Mouse (Mus musculus): Measurements from ENCODE around the gene Ndufa1. TPM values are rescaled to one million over a fixed set of nuclear protein-coding genes. Genes with fewer than 3 reads are reported as not detected.
"Not testable (repeated sequence)": the region's sequence is repeated elsewhere in the genome, so short reads cannot be mapped to it uniquely, and the experiment has no call there.

Gene Ndufa1
- polyA plus RNA-seq (2012; rRNA removed) = 363 and 455 TPM in 2 replicates

GRCm38 (mm10) chrX:37191105-37191743 is at the start of gene Ndufa1, which contains the start of gene Rnf113a1:
TSS of gene Ndufa1 (minus strand) at chrX:37191163.
TSS of gene Rnf113a1 (plus strand) at chrX:37191245.
- TF ChIP-seq CTCF (IDR thresholded peaks at IDR 0.05; ENCODE audit: borderline replicate concordance, extremely low read depth, insufficient read depth, insufficient read length) = no peak
- TF ChIP-seq POLR2A (IDR thresholded peaks at IDR 0.05; ENCODE audit: borderline replicate concordance, extremely low read depth, insufficient read depth, insufficient read length, poor library complexity, severe bottlenecking) = 0 out of 2 replicates have a peak, but pooled peaks have one; percentile 4

GRCm38 (mm10) chrX:37222158-37222557 is 31.2 kb upstream of the Ndufa1 start, which contains the start of gene Rhox1:
TSS of gene Rhox1 (minus strand) at chrX:37222258.
- not testable (repeated sequence) for DNase-seq (ENCODE audit: low read depth)

More at GRCm38 (mm10) chrX:37191105-37191743, at the start of gene Ndufa1, which contains the start of gene Rnf113a1:
- peak; percentile 93 for DNase-seq (ENCODE audit: low read depth)

GRCm38 (mm10) chrX:37210941-37211340 is 20.0 kb upstream of the Ndufa1 start, which contains the start of gene Gm9:
TSS of gene Gm9 (minus strand) at chrX:37211041.
- DNase-seq (ENCODE audit: low read depth) = no peak
- no peak for TF ChIP-seq POLR2A (IDR thresholded peaks at IDR 0.05; ENCODE audit: borderline replicate concordance, extremely low read depth, insufficient read depth, insufficient read length, poor library complexity, severe bottlenecking)

- TF ChIP-seq POLR2A (IDR thresholded peaks at IDR 0.05; ENCODE audit: borderline replicate concordance, extremely low read depth, insufficient read depth, insufficient read length, poor library complexity, severe bottlenecking) (no peak), CTCF (IDR thresholded peaks at IDR 0.05; ENCODE audit: borderline replicate concordance, extremely low read depth, insufficient read depth, insufficient read length) (no peak)
- DNase-seq (ENCODE audit: low read depth) = no peak
These were observed 7.7 kb upstream of the Ndufa1 start for GRCm38 (mm10) chrX:37198676-37199075.

- DNase-seq (ENCODE audit: low read depth) = peak; percentile 48
- TF ChIP-seq POLR2A (IDR thresholded peaks at IDR 0.05; ENCODE audit: borderline replicate concordance, extremely low read depth, insufficient read depth, insufficient read length, poor library complexity, severe bottlenecking) (no peak), CTCF (IDR thresholded peaks at IDR 0.05; ENCODE audit: borderline replicate concordance, extremely low read depth, insufficient read depth, insufficient read length) (no peak)
These were observed 899 bp upstream of the Ndufa1 start for GRCm38 (mm10) chrX:37191744-37192379.

GRCm38 (mm10) chrX:37190755-37191104 is 233 bp downstream of the Ndufa1 start:
- DNase-seq (ENCODE audit: low read depth) = no peak
- no peak for TF ChIP-seq POLR2A (IDR thresholded peaks at IDR 0.05; ENCODE audit: borderline replicate concordance, extremely low read depth, insufficient read depth, insufficient read length, poor library complexity, severe bottlenecking)
- TF ChIP-seq CTCF (IDR thresholded peaks at IDR 0.05; ENCODE audit: borderline replicate concordance, extremely low read depth, insufficient read depth, insufficient read length) = no peak

GRCm38 (mm10) chrX:37184401-37184800 is 6.6 kb downstream of the Ndufa1 start:
- DNase-seq (ENCODE audit: low read depth) = not testable (repeated sequence)

- TF ChIP-seq CTCF (IDR thresholded peaks at IDR 0.05; ENCODE audit: borderline replicate concordance, extremely low read depth, insufficient read depth, insufficient read length) = no peak
- TF ChIP-seq POLR2A (IDR thresholded peaks at IDR 0.05; ENCODE audit: borderline replicate concordance, extremely low read depth, insufficient read depth, insufficient read length, poor library complexity, severe bottlenecking) = no peak
These were observed 22.2 kb downstream of the Ndufa1 start, which contains the start of gene Akap14 for GRCm38 (mm10) chrX:37168742-37169141. TSS of gene Akap14 (minus strand) at chrX:37168842.

GRCm38 (mm10) chrX:37167085-37167484 is 23.9 kb downstream of the Ndufa1 start:
- TF ChIP-seq CTCF (IDR thresholded peaks at IDR 0.05; ENCODE audit: borderline replicate concordance, extremely low read depth, insufficient read depth, insufficient read length) = peak; percentile 63; the same call in 1 of the 2 replicates
- no peak for TF ChIP-seq POLR2A (IDR thresholded peaks at IDR 0.05; ENCODE audit: borderline replicate concordance, extremely low read depth, insufficient read depth, insufficient read length, poor library complexity, severe bottlenecking)
- peak; percentile 60 for DNase-seq (ENCODE audit: low read depth)

More at GRCm38 (mm10) chrX:37168742-37169141, 22.2 kb downstream of the Ndufa1 start, which contains the start of gene Akap14:
- peak; percentile 3 for DNase-seq (ENCODE audit: low read depth)

- DNase-seq (ENCODE audit: low read depth) = peak; percentile 0
- TF ChIP-seq CTCF (IDR thresholded peaks at IDR 0.05; ENCODE audit: borderline replicate concordance, extremely low read depth, insufficient read depth, insufficient read length) (no peak), POLR2A (IDR thresholded peaks at IDR 0.05; ENCODE audit: borderline replicate concordance, extremely low read depth, insufficient read depth, insufficient read length, poor library complexity, severe bottlenecking) (no peak)
These were observed 27.8 kb downstream of the Ndufa1 start for GRCm38 (mm10) chrX:37163115-37163514.

GRCm38 (mm10) chrX:37161169-37161568 is 29.8 kb downstream of the Ndufa1 start:
- DNase-seq (ENCODE audit: low read depth) = no peak
- TF ChIP-seq CTCF (IDR thresholded peaks at IDR 0.05; ENCODE audit: borderline replicate concordance, extremely low read depth, insufficient read depth, insufficient read length) (no peak), POLR2A (IDR thresholded peaks at IDR 0.05; ENCODE audit: borderline replicate concordance, extremely low read depth, insufficient read depth, insufficient read length, poor library complexity, severe bottlenecking) (no peak)

- TF ChIP-seq CTCF (IDR thresholded peaks at IDR 0.05; ENCODE audit: borderline replicate concordance, extremely low read depth, insufficient read depth, insufficient read length) = peak; percentile 48; the same call in 1 of the 2 replicates
- TF ChIP-seq POLR2A (IDR thresholded peaks at IDR 0.05; ENCODE audit: borderline replicate concordance, extremely low read depth, insufficient read depth, insufficient read length, poor library complexity, severe bottlenecking) = no peak
- peak; percentile 5 for DNase-seq (ENCODE audit: low read depth)
These were observed 33.1 kb downstream of the Ndufa1 start for GRCm38 (mm10) chrX:37157839-37158238.
